Mouse (Mus musculus) limb, embryonic 14.5 days (tissue): ENCODE measurements around the gene Pik3r1. TPM values are rescaled to one million over a fixed set of nuclear protein-coding genes. Genes with fewer than 3 reads are reported as not detected.

ENCODE experiments used
- ATAC-seq: fragments of 200-750 bp; cut with Nextera tagmentation; 2 replicates; pipeline ENCODE4 v1.8.0; 2017; ENCODE audit warnings: low read depth, moderate number of reproducible peaks, moderate TSS enrichment; ENCODE audit not compliant: low FRiP score
- DNase-seq: peaks from one replicate; pipeline ENCODE4 v3.0.0-alpha.2; 2015; ENCODE audit warnings: low spot score
- H3K27ac ChIP-seq: fragments of 300-500 bp; sonication (generic); replicated peaks from 2 replicates; pipeline ENCODE4 v1.5.1; 2014; ENCODE audit warnings: low read depth, mild to moderate bottlenecking, low read length, moderate library complexity, mixed read lengths
- H3K27me3 ChIP-seq: fragments of 300-500 bp; sonication (generic); 2 replicates; pipeline ENCODE4 v1.6.1; 2014; ENCODE audit warnings: low read length, mixed read lengths; ENCODE audit not compliant: control insufficient read depth, insufficient read depth
- H3K36me3 ChIP-seq: fragments of 300-500 bp; sonication (generic); 2 replicates; pipeline ENCODE4 v1.6.1; 2014; ENCODE audit warnings: mild to moderate bottlenecking, low read length, moderate library complexity, mixed read lengths; ENCODE audit not compliant: control insufficient read depth, insufficient read depth
- H3K4me1 ChIP-seq: fragments of 300-500 bp; sonication (generic); 2 replicates; pipeline ENCODE4 v1.6.1; 2014; ENCODE audit warnings: antibody characterized with exemption, low read length, mixed read lengths; ENCODE audit not compliant: control insufficient read depth, insufficient read depth
- H3K4me2 ChIP-seq: fragments of 300-500 bp; sonication (generic); replicated peaks from 2 replicates; pipeline ENCODE4 v1.6.1; 2014; ENCODE audit warnings: low read depth, mild to moderate bottlenecking, low read length, moderate library complexity; ENCODE audit not compliant: severe bottlenecking
- H3K4me3 ChIP-seq: fragments of 300-500 bp; sonication (generic); replicated peaks from 2 replicates; pipeline ENCODE4 v1.5.1; 2014; ENCODE audit warnings: low read length
- H3K9ac ChIP-seq: fragments of 300-500 bp; sonication (generic); 2 replicates; pipeline ENCODE4 v1.6.1; 2014; ENCODE audit warnings: mild to moderate bottlenecking, low read depth, low read length, moderate library complexity; ENCODE audit not compliant: severe bottlenecking
- H3K9me3 ChIP-seq: fragments of 300-500 bp; sonication (generic); 2 replicates; pipeline ENCODE4 v1.6.1; 2016; ENCODE audit warnings: low read length; ENCODE audit not compliant: control insufficient read depth
- POLR2A ChIP-seq: fragments of 200-500 bp; IDR thresholded peaks from 2 replicates; pipeline ENCODE4 v1.8.0; 2012; ENCODE audit warnings: inconsistent platforms, mild to moderate bottlenecking, moderate library complexity, borderline replicate concordance; ENCODE audit not compliant: insufficient read depth, insufficient read length; ENCODE audit errors: extremely low read depth
- WGBS: fragments of 180-500 bp; shearing (Covaris S2); extraction: QIAGEN DNeasy Blood & Tissue Kit; methylation state at CpG from one replicate; pipeline ENCODE4 v1.1.7; 2014; 5-methylcytosine and 5-hydroxymethylcytosine counted together
- polyA plus RNA-seq, 2 experiments: library from polyadenylated mRNA; depleted of rRNA in 1 of 2; stranded (reverse) in 1 of 2; unstranded in 1 of 2; fragments of >200 nt; fragmentation: Nextera tagmentation in 1 of 2; extraction: Ambion mirVana in 1 of 2; gene quantifications; 2 replicates each; pipeline versions ENCODE4 v1.2.1 to v1.2.3; 2012 to 2014

Gene Pik3r1
- polyA plus RNA-seq, 2 experiments: 29.2 to 62.2 TPM

DNA sequence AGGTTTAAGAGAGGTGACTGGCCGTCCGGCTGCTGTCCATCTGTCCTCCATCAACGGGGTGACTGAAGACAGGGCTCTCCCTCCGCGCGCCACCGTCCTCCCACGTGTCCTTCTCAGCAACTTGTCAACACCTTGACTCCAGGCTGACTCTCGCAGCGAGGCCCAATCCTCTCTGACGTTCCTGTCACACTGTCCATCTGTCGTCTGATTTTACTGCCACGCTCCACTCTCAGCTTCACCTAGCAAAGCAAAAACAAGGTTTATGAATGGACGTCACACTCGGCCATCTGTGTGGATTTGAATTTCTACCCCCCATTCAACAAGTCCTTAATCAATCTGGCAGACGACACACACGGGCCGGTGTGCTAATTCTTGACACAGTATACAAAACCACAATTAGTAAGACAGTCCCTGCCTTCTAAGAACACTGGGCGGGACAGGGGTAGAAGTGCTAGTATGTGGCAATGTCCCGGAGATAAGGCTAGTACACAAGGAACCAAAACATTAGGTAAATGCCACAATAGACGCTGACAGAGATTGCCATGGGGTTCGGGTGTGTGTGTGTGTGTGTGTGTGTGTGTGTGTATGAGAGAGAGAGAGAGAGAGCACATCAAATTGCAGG lies 10.1 kb downstream of the Pik3r1 start:
- H3K36me3 ChIP-seq: peaks cover 29% of the 10 kb centered on the region
- H3K27me3 ChIP-seq: no peaks in the 10 kb centered on the region
- ATAC-seq (no peak), DNase-seq (no peak)
- H3K27ac ChIP-seq: no peak overlapping the region
- H3K9me3 ChIP-seq: no peaks in the 10 kb centered on the region
- H3K4me3 ChIP-seq: no peak overlapping the region
- peaks cover 19% of the 10 kb centered on the region for H3K4me1 ChIP-seq
- no peak overlapping the region for H3K4me2 ChIP-seq
- no peak for TF ChIP-seq POLR2A
- WGBS: 69% methylated on average over 22 of the region's 22 CpGs
- no peak overlapping the region for H3K9ac ChIP-seq

DNA sequence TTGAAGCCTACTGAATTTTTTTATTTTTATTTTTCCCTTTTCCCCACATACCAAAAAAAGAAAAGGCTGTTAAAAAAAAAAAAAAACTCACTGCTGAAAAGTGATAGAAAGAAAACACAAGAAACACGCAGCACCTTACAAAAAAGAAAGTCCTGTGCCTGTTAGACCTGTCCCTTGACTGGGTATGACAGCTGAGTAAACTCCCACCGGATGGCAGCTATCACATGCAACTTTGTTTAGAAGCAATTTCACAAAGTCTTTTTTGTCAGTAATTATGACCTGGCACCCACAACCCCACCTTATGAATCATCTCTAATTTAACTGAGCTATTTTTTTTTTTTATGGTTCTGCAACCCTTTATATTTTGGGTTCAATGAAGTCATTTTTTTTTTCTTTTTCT lies 12.8 kb downstream of the Pik3r1 start:
- peaks cover 7% of the 10 kb centered on the region for H3K4me1 ChIP-seq
- DNase-seq (no peak), ATAC-seq (no peak)
- 68% methylated on average over 2 of the region's 2 CpGs for WGBS
- H3K27ac ChIP-seq: no peak overlapping the region
- no peak overlapping the region for H3K4me2 ChIP-seq
- peaks cover 31% of the 10 kb centered on the region for H3K36me3 ChIP-seq
- no peaks in the 10 kb centered on the region for H3K27me3 ChIP-seq
- TF ChIP-seq POLR2A: no peak
- no peak overlapping the region for H3K4me3 ChIP-seq
- H3K9ac ChIP-seq: no peak overlapping the region
- H3K9me3 ChIP-seq: no peaks in the 10 kb centered on the region

DNA sequence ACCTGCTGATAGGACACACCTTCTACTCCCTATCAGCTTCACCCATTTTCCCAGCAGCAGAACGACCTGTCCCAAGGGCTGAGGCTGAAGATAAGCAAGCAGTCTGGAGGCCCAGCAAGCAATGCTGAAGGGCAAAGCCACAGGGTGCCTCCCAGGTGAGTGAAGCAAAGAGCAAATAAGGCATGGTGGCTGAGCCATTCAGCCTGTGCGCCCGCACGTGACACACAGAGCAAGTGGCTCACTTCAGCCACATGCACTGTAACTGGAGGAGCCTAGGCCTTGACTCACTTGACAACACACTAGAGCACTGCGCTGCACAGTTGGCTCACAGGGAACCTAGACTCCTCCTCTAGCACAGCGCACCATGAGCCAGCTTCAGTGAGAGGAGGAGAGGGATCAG lies 14.4 kb downstream of the Pik3r1 start:
- H3K4me2 ChIP-seq: no peak overlapping the region

GRCm38 (mm10) chr13:101751816-101752215 lies 16.2 kb downstream of the Pik3r1 start:
- ATAC-seq (no peak), DNase-seq (no peak)
- no peaks in the 10 kb centered on the region for H3K9me3 ChIP-seq
- no peak overlapping the region for H3K4me3 ChIP-seq
- no peak overlapping the region for H3K9ac ChIP-seq
- no peak for TF ChIP-seq POLR2A
- no peaks in the 10 kb centered on the region for H3K27me3 ChIP-seq
- H3K4me2 ChIP-seq: no peak overlapping the region
- 76% methylated on average over 4 of the region's 4 CpGs for WGBS
- no peaks in the 10 kb centered on the region for H3K4me1 ChIP-seq
- H3K27ac ChIP-seq: no peak overlapping the region
- peaks cover 18% of the 10 kb centered on the region for H3K36me3 ChIP-seq

More for the DNA sequence above, 14.4 kb downstream of the Pik3r1 start:
- ATAC-seq (no peak), DNase-seq (no peak)
- Histone ChIP-seq H3K4me3 (no peak overlapping the region), H3K27me3 (no peaks in the 10 kb centered on the region), H3K9me3 (no peaks in the 10 kb centered on the region), H3K27ac (no peak overlapping the region), H3K36me3 (peaks cover 29% of the 10 kb centered on the region), H3K9ac (no peak overlapping the region), H3K4me1 (no peaks in the 10 kb centered on the region)
- WGBS: 84% methylated on average over 6 of the region's 6 CpGs
- TF ChIP-seq POLR2A: no peak

DNA sequence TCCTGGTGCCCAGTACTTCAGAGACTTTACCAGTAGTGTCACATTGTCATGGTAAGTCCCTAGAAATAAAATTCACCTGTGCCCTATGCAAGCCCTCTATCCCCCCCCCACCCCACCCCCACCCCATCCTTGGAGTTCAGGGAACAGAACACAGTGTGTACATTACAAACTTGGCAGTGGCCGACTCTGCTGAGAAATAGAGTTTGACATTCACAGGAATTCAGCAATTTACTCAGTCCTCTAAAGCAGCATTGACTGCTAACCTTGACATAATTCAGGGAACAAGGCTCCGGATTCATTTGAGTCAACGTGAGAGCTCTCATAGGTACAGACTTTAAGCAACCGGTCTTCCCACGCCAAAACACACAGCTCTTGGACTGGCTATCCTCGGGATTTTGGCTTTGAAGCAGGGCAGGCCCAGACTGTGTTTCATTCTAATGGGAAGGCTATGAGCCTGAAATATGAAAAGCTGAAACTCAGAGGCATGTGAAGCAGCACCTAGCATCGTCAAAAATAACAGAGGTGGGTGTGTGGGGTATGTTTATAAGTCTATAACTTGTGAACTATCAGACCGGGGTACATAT lies 21.9 kb downstream of the Pik3r1 start:
- Histone ChIP-seq H3K27me3 (no peaks in the 10 kb centered on the region), H3K36me3 (no peaks in the 10 kb centered on the region), H3K27ac (no peak overlapping the region), H3K9me3 (no peaks in the 10 kb centered on the region), H3K4me2 (no peak overlapping the region), H3K4me3 (no peak overlapping the region), H3K9ac (no peak overlapping the region), H3K4me1 (no peaks in the 10 kb centered on the region)
- TF ChIP-seq POLR2A: no peak
- DNase-seq (no peak), ATAC-seq (no peak)
- WGBS: 79% methylated on average over 8 of the region's 8 CpGs

- no peak for TF ChIP-seq POLR2A
- 76% methylated on average over 5 of the region's 5 CpGs for WGBS
- no peak overlapping the region for H3K4me3 ChIP-seq
- no peak overlapping the region for H3K9ac ChIP-seq
- no peaks in the 10 kb centered on the region for H3K4me1 ChIP-seq
- H3K27me3 ChIP-seq: no peaks in the 10 kb centered on the region
- H3K27ac ChIP-seq: no peak overlapping the region
- no peak for ATAC-seq
- no peak for DNase-seq
- no peak overlapping the region for H3K4me2 ChIP-seq
- no peaks in the 10 kb centered on the region for H3K9me3 ChIP-seq
- H3K36me3 ChIP-seq: no peaks in the 10 kb centered on the region
Measured at GRCm38 (mm10) chr13:101744943-101745342, 23.1 kb downstream of the Pik3r1 start.
